Mouse (Mus musculus) neutrophil, adult 5-6 weeks (primary cell): ENCODE measurements at regions not wholly inside any gene's neighbourhood (a gene's known extent, or its start where the extent isn't known, plus 50 kb on each side); places are given as distances from the start of the nearest gene placed in this dataset.

Experiments
- ATAC-seq: fragments of 151-379, 151-347 bp; 2 replicates; pipeline ENCODE4 v1.8.0; 2017; ENCODE audit warnings: mild to moderate bottlenecking, moderate TSS enrichment; ENCODE audit not compliant: insufficient number of reproducible peaks, poor library complexity, low FRiP score, severe bottlenecking; ENCODE audit errors: extremely low read depth

GRCm38 (mm10) chr2:50433166-50433565, 136.6 kb upstream of the Mmadhc start:
- ATAC-seq = no peak

DNA sequence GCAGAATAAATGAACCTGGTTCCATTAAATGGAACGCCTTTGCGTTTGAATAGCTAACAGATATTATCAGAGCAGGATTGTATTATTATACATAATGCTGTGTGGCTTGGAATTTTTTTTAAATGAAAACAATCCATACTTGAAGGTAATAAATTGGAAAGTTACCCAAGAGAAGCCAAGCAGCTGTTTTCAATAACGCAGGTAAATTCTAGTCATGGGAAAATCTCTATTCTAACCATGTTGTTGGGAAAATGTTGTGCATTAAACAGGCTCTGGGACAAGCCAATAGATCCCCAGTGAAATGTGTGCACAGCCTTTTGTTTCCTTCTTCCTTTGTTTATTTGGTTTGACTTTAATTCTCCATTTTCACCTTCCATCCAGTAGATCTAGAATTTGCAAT, 128.6 kb upstream of the Mmadhc start:
- ATAC-seq = no peak

DNA sequence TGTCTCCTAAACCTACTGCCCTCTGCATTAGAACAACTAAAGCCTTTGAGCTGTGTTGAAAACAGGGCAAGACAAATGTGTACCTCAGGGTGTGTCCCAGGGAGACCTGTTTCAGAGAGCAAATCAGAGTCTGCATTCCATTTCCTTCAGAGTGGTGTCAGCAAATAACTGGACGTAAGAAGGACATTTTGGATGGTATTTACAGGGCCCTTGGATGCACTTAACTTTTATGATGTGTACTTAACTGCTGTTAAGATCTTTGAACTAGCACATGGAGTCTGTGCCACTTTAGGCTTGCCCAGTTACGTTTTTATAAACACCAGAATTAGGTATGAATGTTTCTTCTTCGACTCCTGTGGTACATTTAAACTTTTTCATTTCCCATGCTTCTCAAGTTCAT, 123.0 kb upstream of the Mmadhc start:
- ATAC-seq = no peak

GRCm38 (mm10) chr2:50417643-50418042, 121.0 kb upstream of the Mmadhc start:
- no peak for ATAC-seq

DNA sequence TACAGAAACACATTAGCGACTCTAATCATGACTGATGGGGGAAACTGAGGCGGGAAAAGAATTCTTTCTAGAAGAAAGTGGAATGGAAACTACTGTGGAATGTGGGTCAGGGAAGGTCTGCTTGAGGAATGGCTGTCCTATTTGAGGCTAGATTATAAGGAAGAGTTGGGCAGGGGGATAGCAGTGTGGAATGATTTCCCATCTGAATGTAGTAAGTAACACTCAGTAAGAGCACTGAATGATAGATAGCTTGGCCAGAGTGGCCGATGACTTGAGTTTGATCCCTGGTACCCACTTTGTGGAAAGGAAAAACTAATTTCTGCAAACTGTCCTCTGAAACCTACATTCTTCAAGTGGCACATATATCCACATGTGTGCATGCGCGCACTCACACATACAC, 120.5 kb upstream of the Mmadhc start:
- no peak for ATAC-seq

GRCm38 (mm10) chr2:50416056-50416455, 119.5 kb upstream of the Mmadhc start:
- no peak for ATAC-seq

DNA sequence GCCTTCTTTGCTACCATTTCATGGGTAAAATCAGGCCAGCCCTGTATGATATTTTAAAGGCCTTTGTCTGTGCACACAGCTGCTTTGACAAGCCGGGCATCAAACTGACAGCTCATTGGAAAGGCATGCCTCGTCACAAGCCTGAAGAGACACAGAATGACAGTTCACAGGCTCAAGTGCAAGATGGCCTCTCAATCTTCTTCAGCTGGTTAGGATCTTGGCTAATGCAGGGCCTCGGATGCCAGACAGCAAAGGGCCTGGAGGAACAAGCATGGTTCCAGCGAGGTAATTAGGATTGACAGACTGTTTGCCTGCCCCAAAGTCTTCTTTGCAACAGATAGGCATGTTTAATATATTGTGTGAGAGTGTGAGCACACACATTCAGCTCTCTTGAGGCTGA, 109.3 kb upstream of the Mmadhc start:
- no peak for ATAC-seq

GRCm38 (mm10) chr2:50403106-50403505, 106.5 kb upstream of the Mmadhc start:
- no peak for ATAC-seq

GRCm38 (mm10) chr2:50398576-50398975, 102.0 kb upstream of the Mmadhc start:
- ATAC-seq = no peak

DNA sequence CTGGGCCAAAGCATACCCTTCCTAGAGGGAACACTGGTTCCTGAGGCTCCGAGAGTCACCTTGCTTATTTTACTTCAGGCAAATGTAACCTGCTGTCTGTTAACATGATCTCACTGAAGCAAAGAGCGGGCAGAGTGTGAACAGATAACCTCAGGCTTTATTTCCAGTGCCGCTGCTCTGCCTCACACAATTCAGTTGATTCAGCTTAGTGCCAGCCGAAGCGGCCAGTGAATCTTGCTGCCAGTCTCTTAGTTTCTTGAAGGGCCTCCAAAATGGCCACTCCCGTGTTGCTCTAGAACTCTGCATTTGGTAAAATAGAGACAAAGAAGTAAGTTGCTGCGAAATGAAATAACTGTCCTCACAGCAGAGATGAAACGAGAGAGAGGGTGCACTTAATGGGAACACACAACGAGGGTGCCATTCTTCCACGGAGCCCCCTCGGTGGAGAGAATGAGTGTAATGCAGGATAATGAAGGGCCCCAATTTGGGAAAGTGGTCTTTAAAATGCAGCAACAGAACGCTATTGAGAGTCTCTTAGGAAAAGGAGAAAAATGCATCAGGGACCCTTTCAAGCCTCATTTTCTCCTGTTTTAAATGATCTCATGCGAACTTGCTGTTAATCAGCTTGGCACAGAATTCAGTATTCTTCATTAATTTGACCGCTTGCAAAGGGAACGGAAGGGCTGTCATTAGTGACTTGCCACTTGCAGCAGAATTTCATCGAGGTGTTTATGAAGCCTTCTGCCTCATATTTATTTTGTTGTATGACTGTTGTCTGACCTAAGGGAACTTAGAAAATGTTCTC, 81.2 kb upstream of the Mmadhc start:
- no peak for ATAC-seq

GRCm38 (mm10) chr2:50373626-50374025, 77.0 kb upstream of the Mmadhc start:
- no peak for ATAC-seq

DNA sequence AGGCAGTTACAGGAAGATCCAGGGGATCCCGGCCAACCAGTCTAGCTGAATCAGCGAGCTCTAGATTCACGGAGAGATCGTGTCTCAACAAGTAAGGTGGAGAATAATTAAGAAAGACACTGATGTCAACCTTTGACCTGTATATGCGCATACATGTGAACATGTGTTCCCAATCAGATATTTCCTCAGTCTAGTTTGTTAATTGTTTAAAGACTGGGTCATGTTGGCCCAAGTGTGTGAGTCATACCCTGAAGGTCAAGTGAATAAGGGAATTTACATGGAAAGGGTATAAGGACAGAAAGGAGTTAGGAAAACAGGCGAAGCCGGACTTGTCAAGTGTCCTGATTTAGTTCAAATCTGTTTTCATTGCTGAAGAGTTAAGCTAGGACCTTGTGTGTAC, 76.4 kb upstream of the Mmadhc start:
- no peak for ATAC-seq

DNA sequence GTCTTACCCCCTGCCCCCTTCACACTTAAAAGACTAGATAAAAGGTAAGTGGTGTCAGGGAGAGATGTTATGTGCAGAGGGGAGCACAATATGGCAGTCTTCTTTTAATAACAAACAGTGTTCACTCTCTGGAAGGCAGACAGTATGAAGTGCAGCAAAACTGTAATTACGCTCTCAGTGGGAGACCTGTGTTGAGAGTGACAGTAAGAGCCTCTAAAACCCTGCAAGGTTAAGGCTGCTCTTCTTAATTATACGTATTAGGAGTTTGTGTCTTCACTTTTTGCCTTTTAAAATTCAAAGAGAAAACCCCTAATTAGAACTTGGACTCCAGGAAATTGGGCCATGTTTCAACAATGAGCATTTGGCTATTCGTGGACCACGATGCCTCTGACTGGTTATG, 72.2 kb upstream of the Mmadhc start:
- ATAC-seq = no peak

DNA sequence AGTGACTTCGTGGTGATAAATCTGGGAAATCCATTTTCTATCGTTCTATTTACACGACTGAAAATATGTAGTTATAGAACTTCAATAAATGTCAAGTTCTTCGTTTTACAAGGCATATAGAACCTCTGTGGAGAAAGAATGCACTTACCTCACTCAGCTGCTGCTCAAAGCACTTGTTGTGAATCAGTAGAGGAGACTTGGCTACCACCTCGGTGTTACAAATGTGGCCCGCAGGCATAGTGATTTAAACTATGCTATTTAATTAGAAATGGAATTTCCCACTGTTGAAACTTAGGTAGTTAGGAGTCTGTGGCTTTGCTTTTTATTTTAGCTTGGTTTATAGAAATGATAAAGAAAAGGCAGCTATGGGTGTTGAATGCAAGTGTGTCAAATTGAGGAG, 71.8 kb upstream of the Mmadhc start:
- no peak for ATAC-seq

- ATAC-seq = no peak
Observed at GRCm38 (mm10) chr2:50365221-50365620, 68.6 kb upstream of the Mmadhc start.

GRCm38 (mm10) chr2:50356089-50356488, 59.5 kb upstream of the Mmadhc start:
- no peak for ATAC-seq

GRCm38 (mm10) chr2:50347486-50348265, 51.1 kb upstream of the Mmadhc start:
- ATAC-seq = no peak
